In genomic region chr5:117240761-117241322, GRCm38 (mm10) we compare ENCODE assay signal across 8 mouse cellular contexts. TPM values are rescaled to one million over a fixed set of nuclear protein-coding genes. Genes with fewer than 3 reads are reported as not detected.
DNase-seq lines count a peak whose midpoint lies in the region; ATAC-seq and TF ChIP-seq lines count a peak whose summit lies in the region.

No protein-coding gene starts in this region.

- peak; percentile 40 for ATAC-seq in hindbrain, embryonic 13.5 days (ENCODE audit: low FRiP score)
- ATAC-seq in neural tube, embryonic 15.5 days (ENCODE audit: low FRiP score), result peak; percentile 38

- 4% methylated on average over 32 of the region's 32 CpGs for WGBS in hindbrain, embryonic 13.5 days
- 2% methylated on average over 32 of the region's 32 CpGs for WGBS in neural tube, embryonic 15.5 days

- peak overlapping the region; percentile 82 for H3K4me2 ChIP-seq in hindbrain, embryonic 13.5 days
- H3K4me2 ChIP-seq in neural tube, embryonic 15.5 days, result peak overlapping the region; percentile 81

- H3K9me3 ChIP-seq in E14TG2a.4 (ENCODE audit: low read length), result 0 out of 2 replicates have a peak, but pooled peaks cover 7% of the 10 kb centered on the region
- H3K9me3 ChIP-seq in hindbrain, embryonic 13.5 days, result no peaks in the 10 kb centered on the region
- no peaks in the 10 kb centered on the region for H3K9me3 ChIP-seq in neural tube, embryonic 15.5 days (replicated peaks)

- peak overlapping the region; percentile 58 for H3K4me3 ChIP-seq in E14TG2a.4 (replicated peaks; ENCODE audit: low read length)
- H3K4me3 ChIP-seq in hindbrain, embryonic 13.5 days, result peak overlapping the region; percentile 69
- peak overlapping the region; percentile 69 for H3K4me3 ChIP-seq in neural tube, embryonic 15.5 days (replicated peaks)

- H3K27ac ChIP-seq in hindbrain, embryonic 13.5 days, result peak overlapping the region; percentile 96
- peak overlapping the region; percentile 95 for H3K27ac ChIP-seq in neural tube, embryonic 15.5 days (replicated peaks)

- TF ChIP-seq CTCF in E14TG2a.4 (conservative IDR thresholded peaks at IDR 0.05; ENCODE audit: low read length), result no peak

- H3K9ac ChIP-seq in hindbrain, embryonic 13.5 days, result peak overlapping the region; percentile 95
- peak overlapping the region; percentile 72 for H3K9ac ChIP-seq in neural tube, embryonic 15.5 days (replicated peaks)

- peaks cover 5% of the 10 kb centered on the region; the same call in 1 of the 2 replicates for H3K36me3 ChIP-seq in E14TG2a.4 (ENCODE audit: insufficient read depth, low read length)
- 0 out of 2 replicates have a peak, but pooled peaks cover 5% of the 10 kb centered on the region for H3K36me3 ChIP-seq in hindbrain, embryonic 13.5 days
- H3K36me3 ChIP-seq in neural tube, embryonic 15.5 days, result 0 out of 2 replicates have a peak, but pooled peaks cover 3% of the 10 kb centered on the region

- peaks cover 6% of the 10 kb centered on the region; the same call in 1 of the 2 replicates for H3K27me3 ChIP-seq in E14TG2a.4 (ENCODE audit: insufficient read depth, low read length)
- H3K27me3 ChIP-seq in hindbrain, embryonic 13.5 days, result no peaks in the 10 kb centered on the region
- no peaks in the 10 kb centered on the region for H3K27me3 ChIP-seq in neural tube, embryonic 15.5 days (replicated peaks)

- peaks cover 24% of the 10 kb centered on the region for H3K4me1 ChIP-seq in E14TG2a.4 (replicated peaks; ENCODE audit: low read depth, low read length)
- peaks cover 34% of the 10 kb centered on the region for H3K4me1 ChIP-seq in hindbrain, embryonic 13.5 days (replicated peaks)
- H3K4me1 ChIP-seq in neural tube, embryonic 15.5 days, result peaks cover 40% of the 10 kb centered on the region

- peak; percentile 84 for DNase-seq in brain, adult 2 months (ENCODE audit: low read depth, low spot score)
- DNase-seq in fibroblast of lung, adult 2 months (ENCODE audit: low read depth), result peak; percentile 27
- peak; percentile 63 to 71 for DNase-seq in left cerebral cortex, postnatal 36 days (ENCODE audit: low spot score in 2 of 2)
- DNase-seq in thymus, postnatal 36 days, result no peak
- no peak for DNase-seq in c-Kit-positive CD71-positive TER-119-positive erythroid progenitor cells, embryonic 14.5 days (ENCODE audit: low spot score)

- intact Hi-C loops in left cerebral cortex, postnatal 36 days (cut with DNase I), result loop anchor here (2.0 to 5.0 kb wide), 3 partner anchors 46 to 171 kb away; partner anchors contain the start of genes Ksr2, Pebp1 and Suds3

RNA-seq across cellular contexts. Expression of gene Pebp1, which starts 46.6 kb away (rescaled TPM):
- 1,027 and 1,043 TPM in 2 replicates for polyA plus RNA-seq in hindbrain, embryonic 13.5 days (2015; fragmentation: Nextera tagmentation; extraction: Ambion mirVana)
- 100 to 1,000 TPM; 647 to 753 TPM for total RNA-seq in left cerebral cortex, postnatal 36 days (2021)
- polyA plus RNA-seq in neural tube, embryonic 15.5 days (2015; fragmentation: Nextera tagmentation; extraction: Ambion mirVana), result 1,021 and 1,056 TPM in 2 replicates

Comparison
In these comparisons a context has a peak if more than half of its experiments do, and no peak if none do; other contexts are left out.
1. DNase-seq: peak in brain, adult 2 months (single experiment), fibroblast of lung, adult 2 months (single experiment) and left cerebral cortex, postnatal 36 days (2 of 2); none in thymus, postnatal 36 days (0 of 2) and c-Kit-positive CD71-positive TER-119-positive erythroid progenitor cells, embryonic 14.5 days (single experiment).
2. Peak in every context shown above with its lines, with median percentiles within 50 percentile points of each other: H3K4me3 ChIP-seq.